In genomic region chr8:86841556-86842309, GRCm38 (mm10) we compare ENCODE assay signal across 25 mouse cellular contexts.
"Had no signal": no experiment of that assay in that cellular context is flagged by ENCODE, and none has a peak within 500 bp of the region (broad histone marks: within the 10 kb centered on the region; RNA-seq: fewer than 3 reads in every experiment).

No protein-coding gene starts in this region.

- H3K27ac ChIP-seq: gastrocnemius, adult 2 months; heart, adult 2 months; hindbrain, embryonic 10.5 days; hindbrain, embryonic 12.5 days; hindbrain, embryonic 14.5 days; intestine, embryonic 15.5 days; layer of hippocampus, adult 2 months; left cerebral cortex, adult 2 months; limb, embryonic 10.5 days; limb, embryonic 12.5 days; liver, embryonic 13.5 days had no signal

- ATAC-seq: hindbrain, embryonic 16.5 days; inflammation-experienced regulatory T-cells, adult 6 months; intestine, embryonic 15.5 days; intestine, postnatal 0 days had no signal

- H3K4me3 ChIP-seq: gastrocnemius, adult 2 months; heart, adult 2 months; heart, embryonic 12.5 days; hindbrain, embryonic 10.5 days; hindbrain, embryonic 12.5 days; intestine, embryonic 15.5 days; layer of hippocampus, adult 2 months; left cerebral cortex, adult 2 months; limb, embryonic 10.5 days; limb, embryonic 12.5 days; liver, embryonic 13.5 days had no signal

- H3K4me2 ChIP-seq: heart, embryonic 12.5 days; hindbrain, embryonic 12.5 days; hindbrain, embryonic 14.5 days; intestine, embryonic 15.5 days; limb, embryonic 12.5 days; liver, embryonic 11.5 days; liver, embryonic 13.5 days had no signal

- H3K9ac ChIP-seq: heart, embryonic 12.5 days; hindbrain, embryonic 12.5 days; hindbrain, embryonic 14.5 days; intestine, embryonic 15.5 days; limb, embryonic 12.5 days; liver, embryonic 13.5 days had no signal

- H3K4me1 ChIP-seq: heart, embryonic 12.5 days; hindbrain, embryonic 12.5 days; intestine, embryonic 15.5 days; limb, embryonic 10.5 days had no signal

- DNase-seq: gastrocnemius, adult 2 months; gastrocnemius, postnatal 10 days; heart, adult 2 months; heart, postnatal 10 days; heart, postnatal 4 days; kidney, adult 18-20 months; kidney, adult 8-10 months; kidney, postnatal 10 days; kidney, postnatal 25 days; kidney, postnatal 4 days; liver; liver, embryonic 13.5 days had no signal

- H3K9me3 ChIP-seq: heart, embryonic 12.5 days; hindbrain, embryonic 10.5 days; hindbrain, embryonic 12.5 days; intestine, embryonic 15.5 days; limb, embryonic 10.5 days; limb, embryonic 12.5 days; liver, embryonic 13.5 days had no signal

- H3K27me3 ChIP-seq: heart, embryonic 12.5 days; hindbrain, embryonic 12.5 days; intestine, embryonic 15.5 days; limb, embryonic 12.5 days; liver, embryonic 13.5 days had no signal
